Mouse (Mus musculus): Measurements from ENCODE around the gene Coil. TPM values are rescaled to one million over a fixed set of nuclear protein-coding genes. Genes with fewer than 3 reads are reported as not detected.
"Not testable (repeated sequence)": the region's sequence is repeated elsewhere in the genome, so short reads cannot be mapped to it uniquely, and the experiment has no call there.

Coil gene
- polyA plus RNA-seq, 1 experiment, result 101 TPM

DNA sequence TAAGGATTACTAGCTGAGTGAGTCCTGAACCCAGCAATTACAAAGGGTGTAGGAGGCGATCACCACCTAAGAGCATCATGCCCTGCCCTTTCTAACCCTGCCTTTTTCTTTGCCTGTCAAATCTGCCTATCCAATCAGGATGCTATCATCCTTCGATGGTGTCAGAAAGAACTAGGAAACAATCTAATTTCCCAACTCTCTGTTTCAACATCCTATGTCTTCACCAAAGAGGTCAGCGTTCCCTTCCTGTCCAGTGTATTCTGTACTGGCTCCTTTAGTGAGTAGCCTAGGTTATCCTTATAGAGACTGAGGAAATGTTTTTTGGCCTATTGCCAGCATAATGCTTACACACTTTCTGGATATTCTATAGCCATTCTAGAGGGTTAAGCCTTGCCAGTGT lies 65.5 kb downstream of the Coil start:
- no peak overlapping the region for H3K4me3 ChIP-seq (ENCODE audit: control insufficient read depth, low read depth, low read length)
- H3K27me3 ChIP-seq (ENCODE audit: control insufficient read depth, insufficient read depth, low read length), result no peaks in the 10 kb centered on the region
- TF ChIP-seq POLR2A (IDR thresholded peaks at IDR 0.05; ENCODE audit: control insufficient read depth, low read depth, low read length), result no peak
- no peak for TF ChIP-seq CTCF (IDR thresholded peaks at IDR 0.05; ENCODE audit: control insufficient read depth, insufficient read depth, insufficient replicate concordance, low read depth, low read length)
- H3K4me1 ChIP-seq (ENCODE audit: control insufficient read depth, insufficient read depth, low read length), result no peaks in the 10 kb centered on the region
- peaks cover 2% of the 10 kb centered on the region; the same call in 1 of the 2 replicates for H3K36me3 ChIP-seq (ENCODE audit: control insufficient read depth, insufficient read depth, low read length)
- H3K27ac ChIP-seq (ENCODE audit: control insufficient read depth, insufficient read depth, low read depth, low read length), result no peak overlapping the region

DNA sequence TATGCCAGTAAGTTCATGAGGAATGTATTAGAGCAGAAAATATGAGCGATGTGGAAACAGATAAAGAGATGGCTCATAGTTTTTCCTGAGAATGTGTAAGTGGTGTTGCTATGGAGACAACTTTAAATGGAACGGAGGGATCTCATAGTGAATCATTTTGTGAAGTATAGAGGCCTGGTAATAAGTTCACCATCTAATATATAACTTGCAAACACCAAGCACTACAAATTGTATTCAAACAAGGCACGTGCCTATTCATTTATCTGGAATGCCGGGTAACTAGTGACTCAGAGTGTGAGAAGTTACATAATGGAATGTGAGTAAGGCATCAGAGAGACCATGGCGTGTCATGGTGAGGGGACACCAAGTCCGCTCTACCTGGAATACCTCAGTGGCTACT lies 68.4 kb downstream of the Coil start:
- Histone ChIP-seq H3K4me1 (ENCODE audit: control insufficient read depth, insufficient read depth, low read length) (no peaks in the 10 kb centered on the region), H3K4me3 (ENCODE audit: control insufficient read depth, low read depth, low read length) (no peak overlapping the region), H3K36me3 (ENCODE audit: control insufficient read depth, insufficient read depth, low read length) (peaks cover 5% of the 10 kb centered on the region; the same call in 1 of the 2 replicates), H3K27ac (ENCODE audit: control insufficient read depth, insufficient read depth, low read depth, low read length) (no peak overlapping the region), H3K27me3 (ENCODE audit: control insufficient read depth, insufficient read depth, low read length) (no peaks in the 10 kb centered on the region)
- TF ChIP-seq POLR2A (IDR thresholded peaks at IDR 0.05; ENCODE audit: control insufficient read depth, low read depth, low read length), result no peak

DNA sequence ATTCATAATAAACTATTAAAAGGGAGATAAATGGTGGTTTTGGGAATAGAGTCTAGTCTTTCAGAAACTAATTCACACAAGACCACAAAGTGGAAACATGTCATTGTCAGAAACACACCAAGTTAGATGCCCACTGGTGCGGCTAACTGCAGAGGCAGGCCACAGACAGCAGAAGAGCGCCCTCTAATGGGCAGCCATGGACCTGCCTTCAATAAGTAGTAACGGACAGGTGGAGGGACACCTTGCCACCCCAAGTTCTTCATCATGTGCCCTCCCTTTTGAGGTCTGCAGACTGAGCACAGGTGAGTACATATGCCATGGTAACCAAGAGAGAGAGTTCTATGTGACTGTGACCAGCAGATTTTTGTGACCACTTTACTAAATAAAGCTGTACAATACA lies 69.3 kb downstream of the Coil start:
- H3K27me3 ChIP-seq (ENCODE audit: control insufficient read depth, insufficient read depth, low read length), result no peaks in the 10 kb centered on the region
- H3K4me1 ChIP-seq (ENCODE audit: control insufficient read depth, insufficient read depth, low read length), result no peaks in the 10 kb centered on the region
- H3K27ac ChIP-seq (ENCODE audit: control insufficient read depth, insufficient read depth, low read depth, low read length), result no peak overlapping the region
- TF ChIP-seq CTCF (IDR thresholded peaks at IDR 0.05; ENCODE audit: control insufficient read depth, insufficient read depth, insufficient replicate concordance, low read depth, low read length) (peak; percentile 91), POLR2A (IDR thresholded peaks at IDR 0.05; ENCODE audit: control insufficient read depth, low read depth, low read length) (no peak)
- peaks cover 5% of the 10 kb centered on the region; the same call in 1 of the 2 replicates for H3K36me3 ChIP-seq (ENCODE audit: control insufficient read depth, insufficient read depth, low read length)
- H3K4me3 ChIP-seq (ENCODE audit: control insufficient read depth, low read depth, low read length), result no peak overlapping the region

DNA sequence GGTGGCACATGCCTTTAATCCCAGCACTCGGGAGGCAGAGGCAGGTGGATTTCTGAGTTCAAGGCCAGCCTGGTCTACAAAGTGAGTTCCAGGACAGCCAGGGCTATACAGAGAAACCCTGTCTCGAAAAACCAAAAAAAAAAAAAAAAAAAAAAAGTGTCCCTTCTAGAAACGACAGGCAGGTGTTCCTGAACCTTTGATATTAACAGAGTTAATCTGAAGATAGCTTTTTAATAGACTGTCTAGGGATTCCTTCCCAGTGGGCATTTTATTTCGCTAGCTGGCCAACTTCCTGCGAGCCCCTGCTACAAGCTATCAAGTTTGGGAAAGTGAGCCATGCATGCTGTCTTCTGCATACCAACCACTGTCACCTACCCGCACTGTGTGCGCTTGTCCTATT lies 71.0 kb downstream of the Coil start:
- not testable (repeated sequence) for H3K4me3 ChIP-seq (ENCODE audit: control insufficient read depth, low read depth, low read length); H3K27me3 ChIP-seq (ENCODE audit: control insufficient read depth, insufficient read depth, low read length); H3K27ac ChIP-seq (ENCODE audit: control insufficient read depth, insufficient read depth, low read depth, low read length); H3K36me3 ChIP-seq (ENCODE audit: control insufficient read depth, insufficient read depth, low read length); H3K4me1 ChIP-seq (ENCODE audit: control insufficient read depth, insufficient read depth, low read length)

Other genes starting within 250 kb of the Coil start
- 535 and 558 TPM in 2 replicates for gene Akap1, start 105.7 kb upstream of the Coil start, polyA plus RNA-seq (2012; rRNA removed)
- gene Scpep1, start 14.8 kb upstream of the Coil start, polyA plus RNA-seq (2012; rRNA removed), result 15.6 and 16.4 TPM in 2 replicates
- 0.27 and 0.48 TPM in 2 replicates for gene Elobl, start 3.3 kb upstream of the Coil start, polyA plus RNA-seq (2012; rRNA removed)
- gene Trim25, start 29.1 kb downstream of the Coil start, polyA plus RNA-seq (2012; rRNA removed), result 4.3 and 4.6 TPM in 2 replicates
- 2.9 and 4.0 TPM in 2 replicates for gene Dgke, start 96.6 kb downstream of the Coil start, polyA plus RNA-seq (2012; rRNA removed)
- gene Gm525, start 103.6 kb downstream of the Coil start, polyA plus RNA-seq (2012; rRNA removed), result 10.4 and 17.4 TPM in 2 replicates

Data from testis, adult 2 months (tissue).